In genomic region chr13:44281796-44282195, GRCm38 (mm10) we compare ENCODE assay signal across 27 mouse cellular contexts.
DNase-seq lines count a peak whose midpoint lies in the region; ATAC-seq and TF ChIP-seq lines count a peak whose summit lies in the region.
"Had no signal": no experiment of that assay in that cellular context is flagged by ENCODE, and none has a peak within 500 bp of the region (broad histone marks: within the 10 kb centered on the region; RNA-seq: fewer than 3 reads in every experiment).

No protein-coding gene starts in this region.

- peak; percentile 16 for DNase-seq in forebrain, embryonic 14.5 days (ENCODE audit: low spot score)
- DNase-seq in forebrain, postnatal 0 days, result no peak
- DNase-seq in heart, embryonic 10.5 days (ENCODE audit: low spot score), result peak; percentile 60
- DNase-seq in layer of hippocampus, adult 2 months (ENCODE audit: low spot score in 2 of 2), result no peak
- DNase-seq in layer of hippocampus, adult 8-10 months (ENCODE audit: low spot score in 2 of 2), result no peak
- peak; percentile 36 for DNase-seq in lung, embryonic 14.5 days
- no peak for DNase-seq in lung, postnatal 25 days (ENCODE audit: low spot score)
- DNase-seq: adrenal gland, postnatal 10 days; adrenal gland, postnatal 36 days; B cell, adult 2 months; cerebellum, adult 11 months; cerebellum, adult 2 months; cerebellum, adult 9-11 months; gastrocnemius, adult 2 months; gastrocnemius, postnatal 14 days; heart, adult 18-20 months; heart, postnatal 10 days; kidney, adult 18-20 months had no signal

- no peaks in the 10 kb centered on the region for H3K27me3 ChIP-seq in forebrain, embryonic 14.5 days (replicated peaks; ENCODE audit: control insufficient read depth, insufficient read depth, low read length)
- H3K27me3 ChIP-seq in forebrain, postnatal 0 days (ENCODE audit: insufficient read depth, low read length), result no peaks in the 10 kb centered on the region
- no peaks in the 10 kb centered on the region for H3K27me3 ChIP-seq in heart, embryonic 10.5 days (ENCODE audit: insufficient read depth, poor library complexity, severe bottlenecking)
- H3K27me3 ChIP-seq in heart, embryonic 12.5 days (replicated peaks), result no peaks in the 10 kb centered on the region
- no peaks in the 10 kb centered on the region for H3K27me3 ChIP-seq in lung, embryonic 14.5 days (ENCODE audit: insufficient read depth, low read length)
- H3K27me3 ChIP-seq: CH12.LX; hindbrain, embryonic 12.5 days; Patski had no signal

- H3K4me3 ChIP-seq in forebrain, embryonic 14.5 days (ENCODE audit: low read depth, low read length), result no peak overlapping the region
- no peak overlapping the region for H3K4me3 ChIP-seq in forebrain, postnatal 0 days (ENCODE audit: low read depth, low read length)
- H3K4me3 ChIP-seq in heart, embryonic 10.5 days, result no peak overlapping the region
- H3K4me3 ChIP-seq in heart, embryonic 12.5 days, result no peak overlapping the region
- no peak overlapping the region for H3K4me3 ChIP-seq in layer of hippocampus, adult 2 months
- no peak overlapping the region for H3K4me3 ChIP-seq in lung, embryonic 14.5 days (ENCODE audit: low read depth, low read length)
- H3K4me3 ChIP-seq: forebrain, embryonic 10.5 days; gastrocnemius, adult 2 months; hindbrain, embryonic 12.5 days had no signal

- H3K9ac ChIP-seq in forebrain, embryonic 14.5 days (ENCODE audit: low read length), result no peak overlapping the region
- no peak overlapping the region for H3K9ac ChIP-seq in forebrain, postnatal 0 days
- H3K9ac ChIP-seq in heart, embryonic 12.5 days, result no peak overlapping the region
- no peak overlapping the region for H3K9ac ChIP-seq in lung, embryonic 14.5 days
- H3K9ac ChIP-seq: hindbrain, embryonic 12.5 days had no signal

- ATAC-seq in forebrain, embryonic 14.5 days, result no peak
- ATAC-seq in forebrain, postnatal 0 days, result no peak
- ATAC-seq in heart, embryonic 12.5 days (ENCODE audit: insufficient number of reproducible peaks, low FRiP score), result no peak
- ATAC-seq in lung, embryonic 14.5 days (ENCODE audit: insufficient read depth), result no peak
- ATAC-seq: hindbrain, embryonic 16.5 days; inflammation-experienced regulatory T-cells, adult 6 months; intestine, embryonic 16.5 days; Patski had no signal

- H3K9me3 ChIP-seq in forebrain, embryonic 14.5 days (replicated peaks; ENCODE audit: control insufficient read depth, low read length), result no peaks in the 10 kb centered on the region
- H3K9me3 ChIP-seq in forebrain, postnatal 0 days (ENCODE audit: low read length), result no peaks in the 10 kb centered on the region
- H3K9me3 ChIP-seq in heart, embryonic 10.5 days, result no peaks in the 10 kb centered on the region
- H3K9me3 ChIP-seq in heart, embryonic 12.5 days (replicated peaks), result no peaks in the 10 kb centered on the region
- no peaks in the 10 kb centered on the region for H3K9me3 ChIP-seq in lung, embryonic 14.5 days (ENCODE audit: low read depth, low read length)
- H3K9me3 ChIP-seq: G1E; hindbrain, embryonic 12.5 days had no signal

- H3K27ac ChIP-seq in forebrain, embryonic 14.5 days (ENCODE audit: low read depth, low read length), result no peak overlapping the region
- no peak overlapping the region for H3K27ac ChIP-seq in forebrain, postnatal 0 days (ENCODE audit: low read depth, low read length)
- H3K27ac ChIP-seq in heart, embryonic 10.5 days, result no peak overlapping the region
- no peak overlapping the region for H3K27ac ChIP-seq in heart, embryonic 12.5 days (ENCODE audit: poor library complexity, severe bottlenecking)
- peak overlapping the region; percentile 52; the same call in 1 of the 2 replicates for H3K27ac ChIP-seq in layer of hippocampus, adult 2 months
- no peak overlapping the region for H3K27ac ChIP-seq in lung, embryonic 14.5 days (ENCODE audit: low read depth)
- H3K27ac ChIP-seq: forebrain, embryonic 10.5 days; gastrocnemius, adult 2 months; hindbrain, embryonic 12.5 days had no signal

- peaks cover 4% of the 10 kb centered on the region for H3K4me1 ChIP-seq in forebrain, embryonic 14.5 days (ENCODE audit: control insufficient read depth, insufficient read depth, low read length)
- peaks cover 13% of the 10 kb centered on the region; the same call in 1 of the 2 replicates for H3K4me1 ChIP-seq in forebrain, postnatal 0 days (ENCODE audit: insufficient read depth)
- peaks cover 15% of the 10 kb centered on the region for H3K4me1 ChIP-seq in heart, embryonic 10.5 days
- H3K4me1 ChIP-seq in heart, embryonic 12.5 days (replicated peaks), result peaks cover 10% of the 10 kb centered on the region
- H3K4me1 ChIP-seq in lung, embryonic 14.5 days (ENCODE audit: insufficient read depth), result peaks cover 3% of the 10 kb centered on the region; the same call in 1 of the 2 replicates

- WGBS in forebrain, embryonic 14.5 days, result 62% methylated on average over 6 of the region's 6 CpGs
- 57% methylated on average over 6 of the region's 6 CpGs for WGBS in forebrain, postnatal 0 days
- WGBS in heart, embryonic 10.5 days, result 46% methylated on average over 6 of the region's 6 CpGs
- 32% methylated on average over 6 of the region's 6 CpGs for WGBS in heart, embryonic 12.5 days
- 44% methylated on average over 6 of the region's 6 CpGs for WGBS in lung, embryonic 14.5 days

- H3K36me3 ChIP-seq in forebrain, embryonic 14.5 days (ENCODE audit: control insufficient read depth, insufficient read depth, low read length), result no peaks in the 10 kb centered on the region
- no peaks in the 10 kb centered on the region for H3K36me3 ChIP-seq in forebrain, postnatal 0 days (ENCODE audit: insufficient read depth)
- no peaks in the 10 kb centered on the region for H3K36me3 ChIP-seq in heart, embryonic 10.5 days
- H3K36me3 ChIP-seq in heart, embryonic 12.5 days, result no peaks in the 10 kb centered on the region
- H3K36me3 ChIP-seq in lung, embryonic 14.5 days (ENCODE audit: insufficient read depth), result no peaks in the 10 kb centered on the region
- H3K36me3 ChIP-seq: forebrain, embryonic 10.5 days; G1E; hindbrain, embryonic 12.5 days had no signal

- no peak overlapping the region for H3K4me2 ChIP-seq in forebrain, embryonic 14.5 days (ENCODE audit: low read length)
- no peak overlapping the region for H3K4me2 ChIP-seq in forebrain, postnatal 0 days (ENCODE audit: low read depth)
- no peak overlapping the region for H3K4me2 ChIP-seq in heart, embryonic 12.5 days
- no peak overlapping the region for H3K4me2 ChIP-seq in lung, embryonic 14.5 days
- H3K4me2 ChIP-seq: hindbrain, embryonic 12.5 days had no signal

- no peak for TF ChIP-seq CTCF in forebrain, postnatal 0 days (IDR thresholded peaks at IDR 0.05; ENCODE audit: low read depth)
- TF ChIP-seq CTCF in layer of hippocampus, adult 2 months (conservative IDR thresholded peaks at IDR 0.05), result no peak
- TF ChIP-seq CTCF in lung, embryonic 14.5 days (IDR thresholded peaks at IDR 0.05; ENCODE audit: low read depth), result no peak

Comparison
In these comparisons a context has a peak if more than half of its experiments do, and no peak if none do; other contexts are left out.
1. DNase-seq: peak in forebrain, embryonic 14.5 days (single experiment), heart, embryonic 10.5 days (single experiment) and lung, embryonic 14.5 days (single experiment); none in forebrain, postnatal 0 days (single experiment), layer of hippocampus, adult 2 months (0 of 2), layer of hippocampus, adult 8-10 months (0 of 2) and lung, postnatal 25 days (single experiment).